Mouse (Mus musculus) forebrain, embryonic 11.5 days (tissue): ENCODE results near the gene Papln. TPM values are rescaled to one million over a fixed set of nuclear protein-coding genes. Genes with fewer than 3 reads are reported as not detected.

Experiments used
- ATAC-seq: fragments of 200-750 bp; cut with Nextera tagmentation; replicated peaks from 2 replicates; pipeline ENCODE4 v1.8.0; 2017; ENCODE audit warnings: moderate TSS enrichment; ENCODE audit not compliant: low FRiP score
- DNase-seq: peaks from one replicate; pipeline ENCODE4 v3.0.0-alpha.2; 2017; ENCODE audit warnings: low spot score
- H3K27ac ChIP-seq: fragments of 300-500 bp; sonication (generic); 2 replicates; pipeline ENCODE4 v1.5.1; 2014; ENCODE audit warnings: low read depth, low read length
- H3K27me3 ChIP-seq: fragments of 300-500 bp; sonication (generic); 2 replicates; pipeline ENCODE4 v1.6.1; 2014; ENCODE audit warnings: mild to moderate bottlenecking, low read length, mixed read lengths; ENCODE audit not compliant: control insufficient read depth, insufficient read depth
- H3K36me3 ChIP-seq: fragments of 300-500 bp; sonication (generic); 2 replicates; pipeline ENCODE4 v1.6.1; 2014; ENCODE audit warnings: mild to moderate bottlenecking, low read length, moderate library complexity, mixed read lengths; ENCODE audit not compliant: control insufficient read depth, insufficient read depth
- H3K4me1 ChIP-seq: fragments of 300-500 bp; sonication (generic); replicated peaks from 2 replicates; pipeline ENCODE4 v1.6.1; 2014; ENCODE audit warnings: low read length, mixed read lengths; ENCODE audit not compliant: control insufficient read depth, insufficient read depth
- H3K4me2 ChIP-seq: fragments of 300-500 bp; sonication (generic); 2 replicates; pipeline ENCODE4 v1.6.1; 2014; ENCODE audit warnings: low read depth, mild to moderate bottlenecking, low read length, moderate library complexity, mixed read lengths; ENCODE audit not compliant: severe bottlenecking
- H3K4me3 ChIP-seq: fragments of 300-500 bp; sonication (generic); 2 replicates; pipeline ENCODE4 v1.5.1; 2014; ENCODE audit warnings: low read depth, low read length
- H3K9ac ChIP-seq: fragments of 300-500 bp; sonication (generic); 2 replicates; pipeline ENCODE4 v1.6.1; 2014; ENCODE audit warnings: low read length
- H3K9me3 ChIP-seq: fragments of 300-500 bp; sonication (generic); 2 replicates; pipeline ENCODE4 v1.6.1; 2016; ENCODE audit warnings: low read length, mixed read lengths; ENCODE audit not compliant: control insufficient read depth
- WGBS: fragments of 180-500 bp; shearing (Covaris S2); extraction: QIAGEN DNeasy Blood & Tissue Kit; methylation state at CpG from one replicate; pipeline ENCODE4 v1.1.7; 2014; 5-methylcytosine and 5-hydroxymethylcytosine counted together
- polyA plus RNA-seq: library from polyadenylated mRNA; unstranded; fragments of >200 nt; fragmentation: Nextera tagmentation; extraction: Ambion mirVana; gene quantifications from 2 replicates; pipeline ENCODE4 v1.2.1, GENCODE M21; 2014

Gene Papln
- polyA plus RNA-seq, result 0.04 and 0.05 TPM in 2 replicates

DNA sequence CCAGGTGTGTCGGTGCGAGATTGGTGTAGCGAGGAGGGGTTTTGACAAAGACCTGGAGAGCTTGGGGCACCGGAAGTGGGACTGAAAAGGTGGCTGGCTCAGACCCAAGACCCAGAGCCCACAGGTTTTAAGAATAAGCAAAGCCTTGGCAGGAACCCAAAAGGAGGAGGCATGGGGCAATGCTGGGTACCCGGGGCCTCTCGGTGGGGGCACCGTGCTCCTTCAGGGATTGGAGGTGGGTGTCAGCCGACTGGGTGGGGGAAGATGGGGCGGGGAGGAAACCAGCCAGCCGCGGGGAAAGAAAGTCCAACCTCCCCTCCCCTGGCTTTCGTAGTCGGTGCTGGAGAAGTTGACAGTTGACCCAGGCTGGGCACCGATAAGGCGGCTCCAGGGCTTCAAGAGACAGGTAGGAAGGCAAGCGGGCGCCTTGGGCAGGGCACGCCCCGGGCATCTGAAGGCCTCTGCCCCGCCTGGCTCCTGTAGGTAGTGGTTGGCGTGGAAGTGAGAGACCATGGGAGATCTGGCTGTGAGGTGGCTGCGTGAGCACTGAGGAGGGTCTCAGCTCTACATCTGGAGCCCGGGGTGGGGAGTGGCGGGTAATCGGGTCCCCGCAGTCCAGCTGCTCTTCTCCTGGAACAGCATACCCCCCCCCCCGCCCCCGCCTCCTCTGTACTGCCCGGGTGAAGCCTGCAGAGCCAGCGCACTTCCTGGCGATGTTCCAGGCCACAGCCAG lies at the start of gene Papln:
Papln (plus strand) TSS at position 324 of the 733 bp plus-strand sequence.
- peak within 1 kb of the TSS; percentile 49 for H3K4me2 ChIP-seq
- 0 out of 2 replicates have a peak, but pooled peaks cover 2% of the 10 kb centered on the region for H3K27me3 ChIP-seq
- H3K9ac ChIP-seq, result peak within 1 kb of the TSS; percentile 41
- no peaks in the 10 kb centered on the region for H3K9me3 ChIP-seq
- no peak within 1 kb of the TSS for H3K27ac ChIP-seq
- no peak for DNase-seq
- no peak for ATAC-seq
- no peaks in the 10 kb centered on the region for H3K36me3 ChIP-seq
- H3K4me1 ChIP-seq, result peaks cover 7% of the 10 kb centered on the region; the same call in 1 of the 2 replicates
- H3K4me3 ChIP-seq, result peak within 1 kb of the TSS; percentile 22
- 18% methylated on average over 29 of the region's 31 CpGs for WGBS

DNA sequence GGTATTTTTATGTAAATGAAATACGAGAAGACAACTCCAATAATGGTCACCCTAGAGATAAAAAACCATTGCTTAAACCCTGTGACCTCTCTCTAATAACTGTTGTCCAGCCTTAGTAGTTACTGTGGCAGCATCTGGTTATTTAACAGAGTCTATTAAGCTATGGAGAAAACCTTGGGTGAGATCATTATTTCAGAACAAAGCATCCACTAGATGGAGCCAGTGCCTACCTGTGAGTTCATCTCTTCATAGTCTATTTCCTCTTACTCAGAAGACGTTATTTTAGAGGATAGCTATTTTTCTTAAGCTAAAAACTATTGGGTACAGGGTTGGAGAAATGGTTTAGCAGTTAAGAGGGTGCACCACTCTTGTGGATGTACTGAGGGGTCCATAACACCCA lies 49.7 kb upstream of the Papln start:
- Histone ChIP-seq H3K9me3 (no peaks in the 10 kb centered on the region), H3K4me2 (no peak overlapping the region), H3K9ac (no peak overlapping the region), H3K27me3 (no peaks in the 10 kb centered on the region), H3K4me1 (no peaks in the 10 kb centered on the region), H3K27ac (no peak overlapping the region), H3K4me3 (no peak overlapping the region), H3K36me3 (no peaks in the 10 kb centered on the region; the same call in 1 of the 2 replicates)
- 59% methylated on average over 2 of the region's 2 CpGs for WGBS
- ATAC-seq (no peak), DNase-seq (no peak)

DNA sequence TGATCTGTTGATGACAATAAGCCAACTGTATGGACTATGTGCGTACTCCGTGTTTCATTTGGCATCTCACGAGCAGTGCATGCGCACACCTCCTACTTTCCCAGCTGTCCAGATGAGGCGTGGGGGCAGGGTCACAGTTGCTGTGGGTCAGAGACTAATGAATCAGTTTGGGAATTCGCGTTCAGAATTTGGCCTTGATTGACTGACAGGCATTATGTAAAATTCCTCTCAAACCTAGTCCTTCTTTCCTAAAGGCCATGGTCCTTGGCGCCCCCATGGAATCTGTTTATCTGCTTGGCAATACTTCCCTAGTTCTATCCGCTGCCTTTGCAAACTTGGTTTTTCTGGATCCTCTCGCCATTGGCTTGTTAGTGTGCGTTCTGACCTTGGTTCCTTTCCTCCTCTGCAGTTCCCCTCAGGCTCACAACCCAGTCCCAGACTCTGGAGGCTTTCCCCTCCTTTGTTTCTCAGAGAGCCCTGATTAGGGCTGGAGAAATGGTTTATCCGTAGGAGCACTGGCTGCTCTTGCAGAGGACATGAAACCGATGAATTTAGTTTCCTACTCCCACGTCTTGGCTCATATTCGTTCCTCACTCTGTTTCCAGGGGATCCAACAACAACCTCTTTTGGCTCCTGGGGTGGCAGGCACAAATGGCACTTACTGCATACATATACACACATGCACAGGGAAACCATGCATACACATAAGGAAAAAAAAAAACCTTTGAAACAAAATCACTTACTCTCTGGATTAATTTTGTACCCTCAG lies 46.8 kb upstream of the Papln start:
- no peak for ATAC-seq
- Histone ChIP-seq H3K4me3 (no peak overlapping the region), H3K4me2 (no peak overlapping the region), H3K4me1 (no peaks in the 10 kb centered on the region), H3K27ac (no peak overlapping the region), H3K9me3 (no peaks in the 10 kb centered on the region), H3K9ac (no peak overlapping the region), H3K36me3 (no peaks in the 10 kb centered on the region; the same call in 1 of the 2 replicates), H3K27me3 (no peaks in the 10 kb centered on the region)
- no peak for DNase-seq
- WGBS, result 92% methylated on average over 15 of the region's 15 CpGs

DNA sequence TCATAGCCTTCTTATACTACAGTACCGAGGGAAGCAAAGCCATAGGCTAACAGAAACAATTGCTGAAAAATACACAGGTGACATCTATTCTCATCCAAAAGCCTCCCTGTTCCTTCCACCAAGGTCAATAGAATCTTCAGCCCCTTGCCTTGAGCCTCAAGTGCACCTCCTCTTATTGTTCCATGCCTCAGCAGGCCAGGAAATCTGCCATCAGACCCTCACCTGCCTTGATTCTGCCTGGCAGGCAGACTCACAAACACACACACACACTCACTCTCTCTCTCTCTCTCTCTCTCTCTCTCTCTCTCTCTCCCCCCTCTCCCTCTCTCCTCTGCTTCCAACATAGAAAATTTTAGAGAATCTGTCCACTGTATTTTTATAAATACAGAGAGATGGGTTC lies 44.0 kb upstream of the Papln start:
- no peak overlapping the region for H3K27ac ChIP-seq
- H3K27me3 ChIP-seq, result no peaks in the 10 kb centered on the region
- no peak overlapping the region for H3K9ac ChIP-seq
- H3K36me3 ChIP-seq, result no peaks in the 10 kb centered on the region; the same call in 1 of the 2 replicates
- no peaks in the 10 kb centered on the region for H3K4me1 ChIP-seq
- ATAC-seq (no peak), DNase-seq (no peak)
- WGBS, result 92% methylated on average over 1 of the region's 1 CpGs
- H3K4me3 ChIP-seq, result no peak overlapping the region
- no peak overlapping the region for H3K4me2 ChIP-seq
- H3K9me3 ChIP-seq, result no peaks in the 10 kb centered on the region

DNA sequence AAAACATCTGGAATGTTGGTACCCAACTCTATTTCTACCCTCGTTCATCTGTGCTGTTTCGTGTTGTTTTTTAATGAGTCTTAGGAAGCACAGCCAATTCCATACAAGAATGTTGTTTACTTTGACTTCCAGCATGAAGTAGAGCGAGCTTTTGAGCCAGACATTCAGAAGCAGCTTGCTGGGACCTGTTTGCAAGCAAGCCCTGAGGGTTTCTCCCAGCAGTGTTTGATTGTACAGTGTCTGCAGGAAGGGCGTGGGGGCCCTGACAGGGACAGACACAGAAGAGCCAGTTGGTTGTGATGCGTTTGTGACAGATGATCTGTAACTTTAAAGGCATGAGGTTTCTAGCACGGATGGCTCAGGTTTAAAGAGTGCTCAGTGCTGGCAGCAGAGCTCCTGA lies 42.2 kb upstream of the Papln start:
- Histone ChIP-seq H3K4me1 (no peaks in the 10 kb centered on the region), H3K9ac (no peak overlapping the region), H3K27ac (no peak overlapping the region), H3K4me2 (no peak overlapping the region), H3K9me3 (no peaks in the 10 kb centered on the region), H3K36me3 (peaks cover 4% of the 10 kb centered on the region; the same call in 1 of the 2 replicates), H3K4me3 (no peak overlapping the region), H3K27me3 (no peaks in the 10 kb centered on the region)
- no peak for DNase-seq
- 80% methylated on average over 6 of the region's 6 CpGs for WGBS
- no peak for ATAC-seq

DNA sequence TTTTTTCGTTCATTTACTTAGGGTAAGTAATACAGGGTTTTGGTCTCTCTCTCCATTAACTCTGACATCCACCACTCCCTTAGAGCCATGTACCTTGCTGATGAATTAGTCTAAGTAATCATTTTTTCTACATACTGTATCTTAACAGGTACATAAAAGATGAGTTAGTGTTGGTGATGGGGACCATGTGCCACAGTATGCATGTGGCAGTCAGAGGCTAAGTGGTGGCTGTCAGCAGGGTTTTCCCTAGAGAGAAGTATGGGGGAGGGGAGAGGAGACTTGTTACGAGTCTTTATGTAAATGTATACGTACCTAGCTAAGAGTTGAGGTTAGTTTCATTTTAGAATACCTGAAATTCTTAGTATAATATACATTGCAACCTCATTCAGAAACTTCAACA lies 40.4 kb upstream of the Papln start:
- no peaks in the 10 kb centered on the region for H3K27me3 ChIP-seq
- ATAC-seq (no peak), DNase-seq (no peak)
- WGBS, result 92% methylated on average over 3 of the region's 3 CpGs
- H3K4me2 ChIP-seq, result no peak overlapping the region
- H3K4me1 ChIP-seq, result no peaks in the 10 kb centered on the region
- no peaks in the 10 kb centered on the region for H3K9me3 ChIP-seq
- no peak overlapping the region for H3K9ac ChIP-seq
- no peak overlapping the region for H3K27ac ChIP-seq
- H3K36me3 ChIP-seq, result peaks cover 4% of the 10 kb centered on the region; the same call in 1 of the 2 replicates
- no peak overlapping the region for H3K4me3 ChIP-seq

DNA sequence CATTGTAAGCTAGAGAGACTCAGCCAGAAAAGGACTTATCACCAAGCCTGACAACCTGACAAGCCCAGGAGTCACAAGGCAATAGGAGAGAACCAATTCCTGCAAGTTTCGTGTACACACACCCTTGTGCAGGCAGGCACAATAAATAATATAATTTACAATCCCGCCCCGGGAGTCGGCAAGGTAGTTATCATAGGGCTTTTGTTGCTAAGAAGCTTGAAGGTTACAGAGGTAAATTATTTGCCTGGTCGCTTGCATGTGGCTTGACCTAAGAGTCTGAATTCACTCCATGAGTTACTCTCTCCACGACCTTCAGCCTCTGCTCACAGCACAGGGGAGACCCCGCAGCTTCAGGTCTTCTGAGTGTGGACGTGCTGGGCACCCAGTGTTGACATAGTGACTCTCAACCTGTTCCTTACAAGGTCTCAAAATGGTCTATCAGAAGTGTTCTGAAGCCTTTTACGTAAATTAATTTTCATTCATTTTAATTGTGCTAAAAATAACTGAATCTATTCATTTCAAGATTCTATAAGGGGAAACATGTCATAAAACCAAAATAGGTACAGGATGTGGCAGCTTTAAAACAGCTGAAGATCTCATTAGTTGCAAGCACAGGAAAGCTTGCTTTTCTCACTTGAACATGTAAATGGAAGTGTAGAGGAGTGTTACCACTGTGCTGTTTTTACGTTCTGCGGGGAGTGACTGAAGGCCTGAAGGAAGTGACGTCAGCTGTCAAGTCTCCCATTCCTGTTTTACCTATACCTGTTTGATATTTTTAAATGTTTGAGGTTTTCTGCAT lies 36.7 kb upstream of the Papln start:
- Histone ChIP-seq H3K9me3 (no peaks in the 10 kb centered on the region), H3K4me3 (no peak overlapping the region), H3K4me1 (no peaks in the 10 kb centered on the region), H3K27ac (no peak overlapping the region), H3K9ac (no peak overlapping the region), H3K27me3 (no peaks in the 10 kb centered on the region), H3K4me2 (no peak overlapping the region), H3K36me3 (peaks cover 4% of the 10 kb centered on the region; the same call in 1 of the 2 replicates)
- ATAC-seq, result no peak
- DNase-seq, result no peak
- WGBS, result 93% methylated on average over 12 of the region's 12 CpGs

DNA sequence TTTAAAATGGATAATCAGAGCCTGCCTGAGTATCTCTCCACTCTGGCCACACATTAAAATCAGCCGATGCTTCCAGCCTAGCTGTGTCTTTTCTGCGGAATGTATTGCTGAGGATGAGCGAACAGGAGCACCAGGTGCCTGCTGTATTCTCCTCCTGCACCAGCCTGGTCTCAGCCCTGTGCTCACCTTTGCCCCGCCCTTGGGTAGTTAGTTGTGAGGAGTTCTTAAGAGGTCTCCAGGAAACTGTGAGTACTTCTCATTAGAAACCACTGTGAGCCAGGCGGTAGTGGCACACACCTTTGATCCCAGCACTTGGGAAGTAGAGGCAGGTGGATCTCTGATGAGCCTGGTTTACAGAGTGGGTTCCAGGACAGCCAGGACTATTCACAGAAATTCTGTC lies 31.2 kb upstream of the Papln start:
- H3K36me3 ChIP-seq, result peaks cover 3% of the 10 kb centered on the region; the same call in 1 of the 2 replicates
- H3K9me3 ChIP-seq, result no peaks in the 10 kb centered on the region
- 93% methylated on average over 5 of the region's 5 CpGs for WGBS
- no peaks in the 10 kb centered on the region for H3K27me3 ChIP-seq
- DNase-seq (no peak), ATAC-seq (no peak)
- no peak overlapping the region for H3K4me3 ChIP-seq
- no peak overlapping the region for H3K4me2 ChIP-seq
- no peak overlapping the region for H3K9ac ChIP-seq
- H3K4me1 ChIP-seq, result no peaks in the 10 kb centered on the region
- H3K27ac ChIP-seq, result no peak overlapping the region
